Mouse (Mus musculus) spleen, adult 2 months (tissue): ENCODE measurements at regions not wholly inside any gene's neighbourhood (a gene's known extent, or its start where the extent isn't known, plus 50 kb on each side); places are given as distances from the start of the nearest gene placed in this dataset.
"Not testable (repeated sequence)": the region's sequence is repeated elsewhere in the genome, so short reads cannot be mapped to it uniquely, and the experiment has no call there.

Source experiments
- CTCF ChIP-seq: fragments of 200-500 bp; IDR thresholded peaks from 2 replicates; pipeline ENCODE4 v1.5.1; 2011; ENCODE audit warnings: mild to moderate bottlenecking, inconsistent platforms; ENCODE audit not compliant: insufficient read depth, insufficient read length, insufficient replicate concordance; ENCODE audit errors: extremely low read depth
- POLR2A ChIP-seq: fragments of 200-500 bp; IDR thresholded peaks from 2 replicates; pipeline ENCODE4 v1.6.1; 2011; ENCODE audit warnings: low read depth, low read length, inconsistent platforms

GRCm38 (mm10) chr6:31038445-31038844 is 79.6 kb upstream of the Klf14 start:
- TF ChIP-seq CTCF, POLR2A: not testable (repeated sequence)
